Mouse (Mus musculus) midbrain, embryonic 11.5 days (tissue): ENCODE measurements around the gene Fbp1. TPM values are rescaled to one million over a fixed set of nuclear protein-coding genes. Genes with fewer than 3 reads are reported as not detected.
"Not testable (repeated sequence)": the region's sequence is repeated elsewhere in the genome, so short reads cannot be mapped to it uniquely, and the experiment has no call there.

Experiments used
- ATAC-seq: fragments of 200-750 bp; cut with Nextera tagmentation; 2 replicates; pipeline ENCODE4 v1.8.0; 2017; ENCODE audit warnings: moderate TSS enrichment, moderate library complexity; ENCODE audit not compliant: low FRiP score
- DNase-seq: peaks from one replicate; pipeline ENCODE4 v3.0.0; 2015; ENCODE audit warnings: low spot score; ENCODE audit errors: missing footprints
- H3K27ac ChIP-seq: fragments of 300-500 bp; sonication (generic); 2 replicates; pipeline ENCODE4 v1.5.1; 2014; ENCODE audit warnings: low read depth, low read length
- H3K27me3 ChIP-seq: fragments of 300-500 bp; sonication (generic); 2 replicates; pipeline ENCODE4 v1.6.1; 2014; ENCODE audit warnings: mild to moderate bottlenecking, low read length, moderate library complexity, mixed read lengths; ENCODE audit not compliant: control insufficient read depth, insufficient read depth
- H3K36me3 ChIP-seq: fragments of 300-500 bp; sonication (generic); 2 replicates; pipeline ENCODE4 v1.6.1; 2014; ENCODE audit warnings: mild to moderate bottlenecking, low read length, moderate library complexity, mixed read lengths; ENCODE audit not compliant: control insufficient read depth, insufficient read depth
- H3K4me1 ChIP-seq: fragments of 300-500 bp; sonication (generic); 2 replicates; pipeline ENCODE4 v1.6.1; 2014; ENCODE audit warnings: low read length; ENCODE audit not compliant: control insufficient read depth, insufficient read depth
- H3K4me2 ChIP-seq: fragments of 300-500 bp; sonication (generic); 2 replicates; pipeline ENCODE4 v1.6.1; 2014; ENCODE audit warnings: mild to moderate bottlenecking, moderate library complexity
- H3K4me3 ChIP-seq: fragments of 300-500 bp; sonication (generic); 2 replicates; pipeline ENCODE4 v1.5.1; 2014; ENCODE audit warnings: low read depth, low read length
- H3K9ac ChIP-seq: fragments of 300-500 bp; sonication (generic); 2 replicates; pipeline ENCODE4 v1.6.1; 2014; ENCODE audit warnings: low read length
- H3K9me3 ChIP-seq: fragments of 300-500 bp; sonication (generic); 2 replicates; pipeline ENCODE4 v1.6.1; 2016; ENCODE audit warnings: low read length; ENCODE audit not compliant: control insufficient read depth
- WGBS: fragments of 180-500 bp; shearing (Covaris S2); extraction: QIAGEN DNeasy Blood & Tissue Kit; methylation state at CpG from one replicate; pipeline ENCODE4 v1.1.7; 2014; 5-methylcytosine and 5-hydroxymethylcytosine counted together
- polyA plus RNA-seq: library from polyadenylated mRNA; unstranded; fragments of >200 nt; fragmentation: Nextera tagmentation; extraction: Ambion mirVana; gene quantifications from 2 replicates; pipeline ENCODE4 v1.2.1, GENCODE M21; 2014

Gene Fbp1
- polyA plus RNA-seq, 1 experiment from 2014 or later, result not detected

GRCm38 (mm10) chr13:62859251-62859650 is 28.8 kb downstream of the Fbp1 start:
- H3K27ac ChIP-seq, H3K27me3 ChIP-seq, H3K9ac ChIP-seq, H3K4me2 ChIP-seq, ATAC-seq, H3K4me3 ChIP-seq, H3K4me1 ChIP-seq, H3K9me3 ChIP-seq, H3K36me3 ChIP-seq: not testable (repeated sequence)
- WGBS, result 93% methylated on average over 10 of the region's 10 CpGs
- DNase-seq, result peak; percentile 14

- Histone ChIP-seq H3K36me3 (no peaks in the 10 kb centered on the region), H3K9ac (no peak within 1 kb of the TSS), H3K4me1 (no peaks in the 10 kb centered on the region), H3K27ac (no peak within 1 kb of the TSS), H3K9me3 (no peaks in the 10 kb centered on the region), H3K4me3 (no peak within 1 kb of the TSS), H3K27me3 (no peaks in the 10 kb centered on the region), H3K4me2 (no peak within 1 kb of the TSS)
- WGBS, result 74% methylated on average over 21 of the region's 21 CpGs
- peak; percentile 62 for DNase-seq
- no peak for ATAC-seq
Measured at GRCm38 (mm10) chr13:62857941-62858915, 29.9 kb downstream of the Fbp1 start, which contains the start of gene Fbp2. Gene Fbp2, minus strand, starts transcription at chr13:62858422.

- H3K9me3 ChIP-seq, result no peaks in the 10 kb centered on the region
- H3K4me1 ChIP-seq, result no peaks in the 10 kb centered on the region
- 91% methylated on average over 14 of the region's 14 CpGs for WGBS
- no peaks in the 10 kb centered on the region for H3K36me3 ChIP-seq
- H3K27me3 ChIP-seq, result no peaks in the 10 kb centered on the region
- no peak overlapping the region for H3K27ac ChIP-seq
- peak; percentile 57 for DNase-seq
- peak; percentile 11; the same call in 1 of the 2 replicates for ATAC-seq
- no peak overlapping the region for H3K4me2 ChIP-seq
- no peak overlapping the region for H3K9ac ChIP-seq
- H3K4me3 ChIP-seq, result no peak overlapping the region
Measured at GRCm38 (mm10) chr13:62856850-62857249, 31.2 kb downstream of the Fbp1 start.

- Histone ChIP-seq H3K4me1 (no peaks in the 10 kb centered on the region), H3K27ac (no peak overlapping the region), H3K27me3 (no peaks in the 10 kb centered on the region), H3K9me3 (no peaks in the 10 kb centered on the region), H3K4me2 (peak overlapping the region; percentile 46), H3K9ac (peak overlapping the region; percentile 36; the same call in 1 of the 2 replicates), H3K4me3 (peak overlapping the region; percentile 21), H3K36me3 (no peaks in the 10 kb centered on the region)
- WGBS, result 9% methylated on average over 5 of the region's 5 CpGs
- DNase-seq (peak; percentile 97), ATAC-seq (peak; percentile 93)
Measured at GRCm38 (mm10) chr13:62856305-62856675, 31.8 kb downstream of the Fbp1 start.

- Histone ChIP-seq H3K27ac (no peak overlapping the region), H3K9me3 (no peaks in the 10 kb centered on the region), H3K4me2 (peak overlapping the region; percentile 46), H3K27me3 (no peaks in the 10 kb centered on the region), H3K4me1 (no peaks in the 10 kb centered on the region), H3K36me3 (no peaks in the 10 kb centered on the region), H3K9ac (no peak overlapping the region), H3K4me3 (peak overlapping the region; percentile 21)
- WGBS, result 37% methylated on average over 25 of the region's 25 CpGs
- DNase-seq (peak; percentile 82), ATAC-seq (peak; percentile 25)
Measured at GRCm38 (mm10) chr13:62855396-62856304, 32.4 kb downstream of the Fbp1 start.

- no peak overlapping the region for H3K4me3 ChIP-seq
- no peak for ATAC-seq
- no peak overlapping the region for H3K27ac ChIP-seq
- 16% methylated on average over 15 of the region's 15 CpGs for WGBS
- no peak overlapping the region for H3K4me2 ChIP-seq
- no peak overlapping the region for H3K9ac ChIP-seq
- DNase-seq, result peak; percentile 98
- no peaks in the 10 kb centered on the region for H3K4me1 ChIP-seq
- H3K27me3 ChIP-seq, result no peaks in the 10 kb centered on the region
- H3K36me3 ChIP-seq, result no peaks in the 10 kb centered on the region
- H3K9me3 ChIP-seq, result no peaks in the 10 kb centered on the region
Measured at GRCm38 (mm10) chr13:62854666-62855065, 33.4 kb downstream of the Fbp1 start.

GRCm38 (mm10) chr13:62833341-62833740 is 54.7 kb downstream of the Fbp1 start:
- no peak for DNase-seq
- no peaks in the 10 kb centered on the region for H3K9me3 ChIP-seq
- no peak overlapping the region for H3K27ac ChIP-seq
- H3K36me3 ChIP-seq, result no peaks in the 10 kb centered on the region
- no peak overlapping the region for H3K4me2 ChIP-seq
- H3K4me3 ChIP-seq, result no peak overlapping the region
- H3K9ac ChIP-seq, result no peak overlapping the region
- no peaks in the 10 kb centered on the region for H3K27me3 ChIP-seq
- 42% methylated on average over 4 of the region's 4 CpGs for WGBS
- no peaks in the 10 kb centered on the region for H3K4me1 ChIP-seq
- no peak for ATAC-seq

GRCm38 (mm10) chr13:62832239-62832638 is 55.8 kb downstream of the Fbp1 start:
- Histone ChIP-seq H3K27me3 (no peaks in the 10 kb centered on the region), H3K36me3 (no peaks in the 10 kb centered on the region), H3K9me3 (no peaks in the 10 kb centered on the region), H3K4me3 (no peak overlapping the region), H3K9ac (no peak overlapping the region), H3K27ac (no peak overlapping the region), H3K4me2 (no peak overlapping the region), H3K4me1 (no peaks in the 10 kb centered on the region)
- ATAC-seq (no peak), DNase-seq (no peak)
- WGBS, result 87% methylated on average over 2 of the region's 2 CpGs
